Mouse (Mus musculus) testis, adult 2 months (tissue): ENCODE results near the gene Brap.

Experiments used
- CTCF ChIP-seq: fragments of 200-500 bp; IDR thresholded peaks from 2 replicates; pipeline ENCODE4 v1.5.1; 2012; ENCODE audit warnings: low read depth, mild to moderate bottlenecking, inconsistent platforms, low read length, moderate library complexity; ENCODE audit not compliant: control insufficient read depth, insufficient read depth, insufficient replicate concordance
- POLR2A ChIP-seq: fragments of 200-500 bp; IDR thresholded peaks from 2 replicates; pipeline ENCODE4 v1.6.1; 2012; ENCODE audit warnings: low read depth, mild to moderate bottlenecking, inconsistent platforms, low read length, moderate library complexity; ENCODE audit not compliant: control insufficient read depth

GRCm38 (mm10) chr5:121730057-121730456, 69.7 kb downstream of the Brap start:
- TF ChIP-seq POLR2A: no peak
- TF ChIP-seq CTCF: no peak
